Mouse (Mus musculus) hindbrain, embryonic 12.5 days (tissue): ENCODE results near the gene Dnajc1. TPM values are rescaled to one million over a fixed set of nuclear protein-coding genes. Genes with fewer than 3 reads are reported as not detected.

Experiments used
- ATAC-seq: fragments of 200-750 bp; cut with Nextera tagmentation; 2 replicates; pipeline ENCODE4 v1.8.0; 2017; ENCODE audit warnings: moderate TSS enrichment; ENCODE audit not compliant: low FRiP score
- H3K27ac ChIP-seq: fragments of 300-500 bp; sonication (generic); 2 replicates; pipeline ENCODE4 v1.5.1; 2016; ENCODE audit warnings: mild to moderate bottlenecking
- H3K27me3 ChIP-seq: fragments of 300-500 bp; sonication (generic); 2 replicates; pipeline ENCODE4 v1.6.1; 2016; ENCODE audit warnings: mild to moderate bottlenecking
- H3K36me3 ChIP-seq: fragments of 300-500 bp; sonication (generic); 2 replicates; pipeline ENCODE4 v1.6.1; 2016; ENCODE audit warnings: mild to moderate bottlenecking
- H3K4me1 ChIP-seq: fragments of 300-500 bp; sonication (generic); 2 replicates; pipeline ENCODE4 v1.6.1; 2016
- H3K4me2 ChIP-seq: fragments of 300-500 bp; sonication (generic); replicated peaks from 2 replicates; pipeline ENCODE4 v1.6.1; 2016; ENCODE audit warnings: mild to moderate bottlenecking
- H3K4me3 ChIP-seq: fragments of 300-500 bp; sonication (generic); 2 replicates; pipeline ENCODE4 v1.5.1; 2016; ENCODE audit warnings: mild to moderate bottlenecking
- H3K9ac ChIP-seq: fragments of 300-500 bp; sonication (generic); 2 replicates; pipeline ENCODE4 v1.6.1; 2016; ENCODE audit warnings: mild to moderate bottlenecking, moderate library complexity
- H3K9me3 ChIP-seq: fragments of 300-500 bp; sonication (generic); replicated peaks from 2 replicates; pipeline ENCODE4 v1.6.1; 2016; ENCODE audit warnings: mild to moderate bottlenecking
- WGBS: fragments of 180-500 bp; shearing (Covaris S2); methylation state at CpG from one replicate; pipeline ENCODE4 v1.1.7; 2016; 5-methylcytosine and 5-hydroxymethylcytosine counted together
- polyA plus RNA-seq: library from polyadenylated mRNA; unstranded; fragments of >200 nt; fragmentation: Nextera tagmentation; extraction: Ambion mirVana; gene quantifications from 2 replicates; pipeline ENCODE4 v1.2.1, GENCODE M21; 2016

The Dnajc1 gene
- polyA plus RNA-seq, 1 experiment from 2014 or later: 35.7 TPM

DNA sequence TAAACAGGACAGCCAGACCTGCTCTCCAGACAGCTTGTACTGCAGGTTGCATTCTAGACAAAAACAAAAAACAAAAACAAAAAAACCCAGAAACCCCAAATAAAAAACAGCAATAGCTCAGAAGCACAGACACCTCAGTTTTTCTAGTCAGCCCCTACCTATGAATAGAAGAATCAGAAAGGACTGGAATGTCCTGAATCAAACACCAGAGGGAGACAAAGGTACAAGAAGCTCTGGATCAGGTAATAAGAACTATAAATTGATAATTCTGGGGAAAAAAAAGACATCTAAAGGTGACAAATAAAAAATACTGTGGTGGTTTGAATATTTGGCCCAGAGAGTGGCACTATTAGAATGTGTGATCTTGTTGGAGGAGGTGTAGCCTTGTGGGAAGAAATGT is 37.3 kb downstream of the Dnajc1 start:
- ATAC-seq: no peak
- no peak overlapping the region for H3K27ac ChIP-seq
- no peaks in the 10 kb centered on the region for H3K36me3 ChIP-seq

DNA sequence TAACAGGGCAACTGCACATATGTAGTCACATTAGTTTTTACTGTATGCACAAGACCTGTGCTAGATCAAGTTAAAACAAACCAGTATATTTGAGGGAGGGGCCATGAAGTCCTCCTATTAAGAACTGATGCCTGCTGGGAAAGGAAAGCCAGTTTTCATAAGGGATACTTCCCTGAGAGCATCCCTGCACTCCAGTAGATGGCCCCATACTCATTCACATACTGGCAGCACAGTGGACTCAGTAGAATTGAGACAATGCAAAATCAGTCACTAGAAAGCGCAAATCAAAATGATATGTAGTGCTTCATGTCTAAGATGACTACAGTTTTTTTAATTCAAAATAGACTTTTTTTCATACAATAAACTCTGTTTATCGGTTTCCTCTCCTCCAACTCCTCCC is 40.0 kb downstream of the Dnajc1 start:
- no peak overlapping the region for H3K4me3 ChIP-seq
- ATAC-seq: no peak
- H3K27ac ChIP-seq: no peak overlapping the region
- 100% methylated on average over 2 of the region's 2 CpGs for WGBS
- no peak overlapping the region for H3K4me2 ChIP-seq
- no peak overlapping the region for H3K9ac ChIP-seq
- H3K36me3 ChIP-seq: no peaks in the 10 kb centered on the region
- H3K4me1 ChIP-seq: no peaks in the 10 kb centered on the region
- H3K9me3 ChIP-seq: peaks cover 3% of the 10 kb centered on the region; the same call in 1 of the 2 replicates
- no peaks in the 10 kb centered on the region for H3K27me3 ChIP-seq

More for the DNA sequence above, 37.3 kb downstream of the Dnajc1 start:
- Histone ChIP-seq H3K27me3 (no peaks in the 10 kb centered on the region), H3K4me3 (no peak overlapping the region), H3K9ac (no peak overlapping the region), H3K4me1 (no peaks in the 10 kb centered on the region), H3K4me2 (no peak overlapping the region), H3K9me3 (peaks cover 3% of the 10 kb centered on the region; the same call in 1 of the 2 replicates)

DNA sequence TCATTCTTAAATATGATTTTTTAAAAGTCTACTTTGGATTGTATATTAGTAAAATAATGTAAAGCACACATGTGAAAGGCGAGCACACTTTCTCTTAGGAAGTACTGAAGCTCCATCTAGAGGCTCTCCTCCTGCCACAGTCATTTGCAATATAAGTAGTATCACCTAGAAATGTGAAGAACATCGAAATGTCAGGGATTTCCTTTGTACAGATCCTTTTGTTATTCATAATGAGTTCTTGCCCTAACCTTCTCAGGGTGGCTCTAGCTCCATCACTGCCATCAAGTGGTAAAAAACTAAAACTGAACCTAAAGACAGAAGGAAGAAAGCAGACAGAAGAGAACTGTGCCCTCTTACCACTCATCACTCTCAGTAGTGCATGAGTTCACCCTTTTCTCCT is 49.2 kb downstream of the Dnajc1 start:
- Histone ChIP-seq H3K9ac (no peak overlapping the region), H3K4me3 (no peak overlapping the region), H3K4me2 (no peak overlapping the region), H3K4me1 (no peaks in the 10 kb centered on the region), H3K36me3 (no peaks in the 10 kb centered on the region), H3K27ac (no peak overlapping the region), H3K9me3 (no peaks in the 10 kb centered on the region), H3K27me3 (no peaks in the 10 kb centered on the region)
- WGBS: 56% methylated on average over 2 of the region's 2 CpGs
- ATAC-seq: no peak

DNA sequence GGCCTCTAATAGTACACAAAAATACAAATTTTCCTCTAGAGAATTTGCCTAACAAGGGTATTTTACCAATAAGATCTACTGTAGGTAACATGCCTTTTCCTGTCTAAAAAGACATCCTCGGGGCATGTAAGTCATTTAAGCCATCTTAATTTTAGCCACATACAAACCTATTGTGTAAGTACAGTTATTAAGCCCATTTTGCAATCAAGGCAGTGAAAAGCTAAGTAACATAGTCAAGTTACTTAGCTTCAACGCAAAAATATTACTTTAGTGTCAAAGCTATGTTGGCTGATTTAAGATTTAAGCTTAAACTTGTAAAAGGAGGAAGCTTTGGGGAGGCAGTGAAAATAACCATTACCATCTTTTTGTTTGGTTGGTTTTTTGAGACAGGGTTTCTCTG is 74.0 kb downstream of the Dnajc1 start:
- no peak for ATAC-seq
- Histone ChIP-seq H3K9me3 (peaks cover 14% of the 10 kb centered on the region), H3K4me2 (no peak overlapping the region), H3K27me3 (no peaks in the 10 kb centered on the region), H3K4me1 (no peaks in the 10 kb centered on the region), H3K4me3 (no peak overlapping the region), H3K27ac (no peak overlapping the region), H3K9ac (no peak overlapping the region), H3K36me3 (no peaks in the 10 kb centered on the region)
- WGBS: 88% methylated on average over 2 of the region's 2 CpGs

DNA sequence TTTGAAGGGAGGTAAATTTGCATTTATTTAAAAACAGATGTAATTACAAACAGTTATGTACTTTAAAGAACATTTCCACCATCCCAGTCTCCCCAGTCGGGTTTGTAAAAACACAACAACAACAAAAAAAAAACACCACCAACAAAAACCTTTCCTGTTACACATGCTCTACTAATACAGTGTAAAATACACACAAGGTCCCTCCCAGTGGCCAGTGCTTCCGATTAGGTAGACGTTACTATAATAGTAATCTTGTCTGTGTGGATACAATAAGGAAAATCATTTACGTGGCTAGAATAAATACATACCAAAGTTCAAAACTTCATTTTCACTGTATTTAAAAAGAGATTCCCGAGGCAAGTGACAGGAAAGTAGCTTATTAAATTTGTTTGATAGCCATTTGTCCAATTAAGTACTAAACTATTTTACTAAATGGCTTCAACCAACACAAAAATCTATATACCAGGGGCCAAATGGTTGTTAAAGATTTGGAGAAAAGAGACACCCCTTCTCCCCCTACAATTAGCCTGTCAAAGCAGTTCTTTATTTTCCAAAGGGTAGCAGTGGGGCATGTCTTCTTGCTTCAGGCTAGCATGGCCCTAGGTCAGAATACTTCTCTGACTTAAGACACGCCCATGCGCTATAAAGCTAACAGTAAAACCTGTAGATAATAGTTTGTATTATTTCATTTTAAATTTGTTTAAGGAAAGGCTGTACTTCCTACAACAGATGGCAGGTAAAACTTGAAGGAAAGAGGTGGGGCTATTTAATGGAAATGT is 74.9 kb downstream of the Dnajc1 start:
- ATAC-seq: no peak
- H3K9me3 ChIP-seq: peaks cover 14% of the 10 kb centered on the region
- no peaks in the 10 kb centered on the region for H3K36me3 ChIP-seq
- H3K4me3 ChIP-seq: no peak overlapping the region
- no peak overlapping the region for H3K9ac ChIP-seq
- H3K4me2 ChIP-seq: no peak overlapping the region
- 76% methylated on average over 7 of the region's 7 CpGs for WGBS
- no peaks in the 10 kb centered on the region for H3K4me1 ChIP-seq
- no peaks in the 10 kb centered on the region for H3K27me3 ChIP-seq
- no peak overlapping the region for H3K27ac ChIP-seq

DNA sequence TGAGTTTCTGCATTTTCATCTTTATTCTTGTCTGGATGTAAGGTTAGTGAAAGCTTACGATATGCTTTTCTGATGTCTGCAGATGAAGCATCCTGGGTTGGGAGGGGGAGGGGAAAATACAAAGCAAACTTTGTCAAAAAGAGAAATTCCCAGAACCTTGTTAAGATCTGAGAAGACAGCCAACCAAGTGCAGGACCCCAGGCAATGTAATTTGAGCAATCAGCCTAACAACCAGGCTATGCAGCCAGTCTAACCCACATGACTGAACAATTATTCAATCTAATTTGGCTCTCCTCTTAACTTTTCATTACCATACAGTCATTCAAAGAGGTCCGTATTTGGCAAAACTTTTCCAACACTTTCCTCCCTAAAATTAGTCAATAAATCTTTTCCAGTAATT is 75.7 kb downstream of the Dnajc1 start:
- ATAC-seq: no peak
- no peaks in the 10 kb centered on the region for H3K36me3 ChIP-seq
- no peak overlapping the region for H3K4me3 ChIP-seq
- H3K9me3 ChIP-seq: peaks cover 8% of the 10 kb centered on the region
- H3K4me2 ChIP-seq: no peak overlapping the region
- no peak overlapping the region for H3K27ac ChIP-seq
- H3K4me1 ChIP-seq: no peaks in the 10 kb centered on the region
- 53% methylated on average over 2 of the region's 2 CpGs for WGBS
- no peak overlapping the region for H3K9ac ChIP-seq
- H3K27me3 ChIP-seq: no peaks in the 10 kb centered on the region

DNA sequence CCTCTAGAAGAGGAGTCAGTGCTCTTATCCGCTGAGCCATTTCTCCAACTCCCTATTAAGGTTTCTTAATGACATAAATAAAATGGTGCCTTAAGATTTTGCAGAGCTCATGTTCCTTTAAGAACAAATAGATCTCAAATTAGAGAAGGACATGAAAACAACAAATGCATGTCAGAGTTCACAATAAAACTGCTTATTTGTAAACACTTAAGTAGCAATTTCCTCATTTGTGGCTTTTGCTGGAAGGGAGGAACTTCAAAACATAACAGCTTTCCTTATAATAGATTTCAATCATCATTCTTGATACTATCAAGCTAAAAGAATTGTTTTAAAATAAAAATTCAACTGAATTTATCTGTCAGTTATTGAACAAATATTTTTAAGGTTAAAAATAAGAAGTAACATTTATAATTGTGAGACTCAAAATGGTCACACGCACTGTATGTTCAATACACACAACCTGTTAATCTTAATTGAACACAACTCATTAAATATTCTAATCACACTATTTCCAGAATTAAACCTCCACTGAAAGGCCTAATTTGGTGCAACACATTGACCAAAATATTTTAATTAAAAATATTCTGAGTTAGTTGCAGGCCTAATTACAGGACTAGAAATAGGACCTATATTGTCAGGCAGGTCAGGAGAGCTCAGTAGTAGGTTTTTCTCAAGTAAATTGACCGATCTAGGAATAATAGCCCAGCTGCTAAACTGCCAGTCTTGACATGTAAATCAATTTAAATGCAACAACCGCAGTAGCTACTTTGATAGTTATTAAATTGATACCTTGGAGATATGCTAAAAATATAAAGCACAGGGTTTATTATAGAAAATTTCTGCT is 82.1 kb downstream of the Dnajc1 start:
- H3K4me2 ChIP-seq: no peak overlapping the region
- H3K36me3 ChIP-seq: no peaks in the 10 kb centered on the region
- WGBS: 67% methylated on average over 4 of the region's 4 CpGs
- no peak overlapping the region for H3K27ac ChIP-seq
- no peak for ATAC-seq
- H3K4me1 ChIP-seq: no peaks in the 10 kb centered on the region
- H3K4me3 ChIP-seq: no peak overlapping the region
- H3K9me3 ChIP-seq: no peaks in the 10 kb centered on the region
- no peaks in the 10 kb centered on the region for H3K27me3 ChIP-seq
- H3K9ac ChIP-seq: no peak overlapping the region

DNA sequence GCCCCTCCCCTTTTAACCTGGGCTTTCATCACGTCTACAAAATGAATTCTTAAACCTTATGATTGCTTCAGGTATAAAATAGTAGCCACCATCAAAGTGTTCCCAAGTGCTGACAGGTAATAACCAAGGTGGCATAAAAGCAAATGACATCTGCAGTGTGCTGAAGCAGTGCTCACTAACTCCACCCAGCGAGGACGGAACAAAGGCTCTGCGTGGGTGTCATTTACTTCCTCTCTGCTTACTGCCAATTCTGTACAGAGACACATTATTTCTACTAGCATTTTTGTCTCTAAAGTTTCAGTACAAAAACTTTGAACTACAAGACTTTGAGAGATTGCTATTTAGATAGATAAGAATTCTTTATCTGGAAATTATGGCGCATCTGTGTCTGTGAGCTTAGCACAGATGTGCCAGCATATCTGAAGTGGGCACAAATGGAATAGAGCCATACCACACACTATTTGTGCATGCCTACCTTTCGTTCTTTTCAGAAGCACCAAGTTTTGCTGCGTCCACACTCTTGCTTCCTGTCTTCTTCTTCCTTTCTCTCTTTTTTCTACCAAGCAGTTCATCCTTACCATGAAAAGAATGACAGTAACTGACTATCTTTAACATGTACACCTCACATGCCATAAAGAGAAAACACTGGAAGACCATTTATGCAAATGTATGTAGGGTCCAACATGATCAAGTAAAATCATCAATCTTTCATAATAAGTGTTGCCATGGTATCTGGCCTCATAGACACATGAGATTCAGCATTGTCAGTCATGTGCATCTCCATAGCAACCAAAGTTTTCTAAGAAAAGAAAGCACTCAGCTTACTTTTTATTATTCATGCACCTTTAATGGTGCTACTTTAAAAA is 85.0 kb downstream of the Dnajc1 start:
- Histone ChIP-seq H3K4me2 (no peak overlapping the region), H3K4me1 (no peaks in the 10 kb centered on the region), H3K4me3 (no peak overlapping the region), H3K27ac (no peak overlapping the region), H3K36me3 (no peaks in the 10 kb centered on the region), H3K9ac (no peak overlapping the region), H3K9me3 (no peaks in the 10 kb centered on the region), H3K27me3 (no peaks in the 10 kb centered on the region)
- WGBS: 76% methylated on average over 7 of the region's 7 CpGs
- ATAC-seq: no peak

DNA sequence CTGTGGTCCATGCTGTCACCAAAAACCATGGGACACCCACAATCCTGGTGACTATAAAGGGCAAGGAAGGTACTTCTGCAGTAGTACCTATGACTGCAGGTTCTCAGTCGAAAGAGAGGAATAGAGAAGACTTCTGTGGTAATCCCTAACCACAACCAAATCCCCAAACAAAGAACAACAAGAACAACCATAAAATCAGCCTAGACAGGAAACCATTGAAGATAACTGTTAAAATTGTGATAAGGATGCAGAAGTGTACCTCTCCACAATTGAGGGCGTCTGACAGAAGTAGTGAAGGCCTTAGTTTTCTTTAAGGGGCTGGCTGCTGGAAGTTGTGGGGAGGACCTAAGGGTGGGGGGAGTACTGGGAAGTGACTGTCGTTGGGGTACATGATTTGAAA is 91.7 kb downstream of the Dnajc1 start:
- Histone ChIP-seq H3K9me3 (no peaks in the 10 kb centered on the region), H3K9ac (no peak overlapping the region), H3K4me1 (no peaks in the 10 kb centered on the region), H3K4me3 (no peak overlapping the region), H3K27ac (no peak overlapping the region), H3K36me3 (peaks cover 3% of the 10 kb centered on the region; the same call in 1 of the 2 replicates), H3K27me3 (no peaks in the 10 kb centered on the region), H3K4me2 (no peak overlapping the region)
- ATAC-seq: no peak
- 79% methylated on average over 3 of the region's 3 CpGs for WGBS

DNA sequence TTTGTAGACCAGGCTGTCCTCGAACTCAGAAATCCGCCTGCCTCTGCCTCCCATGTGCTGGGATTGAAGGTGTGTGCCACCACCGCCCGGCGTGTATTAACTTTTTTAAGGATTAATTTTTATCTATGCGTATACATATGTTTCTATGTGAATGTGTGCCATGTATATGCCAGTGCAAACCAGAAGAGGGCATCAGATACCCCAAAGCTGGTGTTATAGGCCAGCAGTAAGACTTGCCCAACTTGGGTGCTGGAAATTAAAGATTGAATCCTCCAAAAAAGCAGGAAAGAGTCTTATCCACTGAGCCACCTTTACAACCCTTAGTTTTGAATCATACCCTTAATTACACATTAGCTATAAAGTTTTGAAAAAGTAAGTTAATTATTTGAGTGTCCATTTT is 107.5 kb downstream of the Dnajc1 start:
- no peaks in the 10 kb centered on the region for H3K4me1 ChIP-seq
- H3K27ac ChIP-seq: no peak overlapping the region
- no peak overlapping the region for H3K9ac ChIP-seq
- no peaks in the 10 kb centered on the region for H3K9me3 ChIP-seq
- H3K4me2 ChIP-seq: no peak overlapping the region
- 95% methylated on average over 6 of the region's 6 CpGs for WGBS
- no peak overlapping the region for H3K4me3 ChIP-seq
- no peak for ATAC-seq
- H3K36me3 ChIP-seq: peaks cover 8% of the 10 kb centered on the region
- H3K27me3 ChIP-seq: no peaks in the 10 kb centered on the region

DNA sequence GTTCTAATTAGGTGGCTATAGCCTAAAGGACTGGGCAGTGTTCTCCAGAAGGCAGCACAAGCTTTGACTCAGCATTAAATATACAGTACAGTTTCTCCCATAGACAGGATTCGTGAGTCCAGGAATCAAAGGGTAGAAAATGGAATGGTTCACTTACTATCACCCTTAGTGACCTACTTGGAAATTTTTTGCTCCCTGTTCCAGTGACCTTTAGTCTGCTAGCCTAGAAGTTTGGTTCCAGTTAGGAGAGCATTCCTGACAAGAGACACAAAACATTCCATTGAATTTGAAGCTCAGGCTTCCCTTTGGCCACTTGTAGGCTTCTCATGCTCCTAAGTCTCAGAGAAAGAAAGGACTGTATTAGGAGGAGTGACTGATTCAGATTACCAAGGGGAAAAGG is 126.9 kb downstream of the Dnajc1 start:
- no peak for ATAC-seq
- no peaks in the 10 kb centered on the region for H3K27me3 ChIP-seq
- 0 out of 2 replicates have a peak, but pooled peaks cover 3% of the 10 kb centered on the region for H3K36me3 ChIP-seq
- WGBS: 89% methylated on average over 1 of the region's 1 CpGs
- no peak overlapping the region for H3K4me2 ChIP-seq
- H3K4me3 ChIP-seq: no peak overlapping the region
- H3K9ac ChIP-seq: no peak overlapping the region
- no peaks in the 10 kb centered on the region for H3K9me3 ChIP-seq
- no peaks in the 10 kb centered on the region for H3K4me1 ChIP-seq
- H3K27ac ChIP-seq: no peak overlapping the region

DNA sequence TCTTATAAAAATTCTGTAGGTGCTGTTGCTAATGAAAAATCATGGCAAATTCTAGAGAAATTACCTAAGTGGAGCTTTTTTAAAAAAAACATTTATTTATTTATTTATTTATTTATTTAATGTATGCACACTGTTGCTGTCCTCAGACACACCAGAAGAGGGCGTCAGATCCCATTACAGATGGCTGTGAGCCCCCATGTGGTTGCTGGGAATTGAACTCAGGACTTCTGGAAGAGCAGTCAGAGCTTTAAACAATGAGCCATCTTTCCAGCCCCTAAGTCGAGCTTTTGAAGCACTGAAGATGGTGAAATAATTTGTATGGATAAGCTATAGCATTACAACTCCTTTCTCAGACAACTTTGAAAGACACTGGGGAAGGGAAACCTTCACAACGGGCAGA is 128.1 kb downstream of the Dnajc1 start:
- 76% methylated on average over 3 of the region's 3 CpGs for WGBS
- no peak for ATAC-seq
- no peak overlapping the region for H3K27ac ChIP-seq

More for the DNA sequence above, 128.1 kb downstream of the Dnajc1 start:
- Histone ChIP-seq H3K9ac (no peak overlapping the region), H3K4me1 (no peaks in the 10 kb centered on the region), H3K4me2 (no peak overlapping the region), H3K9me3 (no peaks in the 10 kb centered on the region), H3K27me3 (no peaks in the 10 kb centered on the region), H3K36me3 (0 out of 2 replicates have a peak, but pooled peaks cover 3% of the 10 kb centered on the region), H3K4me3 (no peak overlapping the region)
